In the genomic region with DNA sequence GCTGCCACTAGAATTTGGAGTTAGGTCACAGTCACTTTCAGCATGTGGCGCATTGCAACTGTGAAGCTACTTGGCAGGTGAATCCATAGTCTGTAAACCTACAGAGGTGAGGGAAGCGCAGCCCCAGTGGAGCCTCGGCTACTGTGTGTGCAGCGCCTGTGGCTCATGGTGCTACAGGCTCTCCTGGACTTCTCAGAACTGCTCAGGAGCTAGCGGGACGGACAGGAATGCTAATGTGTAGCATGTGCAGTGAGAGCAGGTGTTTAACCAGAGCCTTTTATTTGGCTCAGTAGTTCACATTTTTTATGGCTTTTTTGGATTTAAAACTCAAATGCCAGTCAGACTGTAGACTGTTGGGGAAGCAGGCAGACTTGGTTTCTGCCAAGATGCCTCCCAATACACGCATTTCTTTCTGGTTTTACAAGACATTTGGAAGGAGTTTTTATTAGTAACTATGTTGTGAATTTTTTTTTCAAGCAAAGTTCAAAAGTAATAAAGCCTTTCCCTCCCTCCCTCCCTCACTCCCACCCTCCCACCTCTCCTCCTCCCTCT, we compare ENCODE assay signal across 17 mouse cellular contexts. TPM values are rescaled to one million over a fixed set of nuclear protein-coding genes. Genes with fewer than 3 reads are reported as not detected.
A peak's percentile ranks its signal among the peaks of the same experiment; 100 is the strongest.
DNase-seq lines count a peak whose midpoint lies in the region; ATAC-seq and TF ChIP-seq lines count a peak whose summit lies in the region.
"Had no signal": no experiment of that assay in that cellular context is flagged by ENCODE, and none has a peak within 500 bp of the region (broad histone marks: within the 10 kb centered on the region; RNA-seq: fewer than 3 reads in every experiment).

No protein-coding gene starts in this region.

- peaks cover 20% of the 10 kb centered on the region for H3K36me3 ChIP-seq in heart, embryonic 12.5 days
- H3K36me3 ChIP-seq in kidney, embryonic 14.5 days (ENCODE audit: control insufficient read depth, insufficient read depth, low read length), result peaks cover 8% of the 10 kb centered on the region; the same call in 1 of the 2 replicates
- H3K36me3 ChIP-seq in kidney, postnatal 0 days (ENCODE audit: insufficient read depth, low read length), result 0 out of 2 replicates have a peak, but pooled peaks cover 2% of the 10 kb centered on the region
- H3K36me3 ChIP-seq in intestine, embryonic 15.5 days, result no peaks in the 10 kb centered on the region

- intact Hi-C loops in heart, postnatal 10 days (cut with DNase I), result no loop called here

- peak overlapping the region; percentile 36; the same call in 1 of the 2 replicates for H3K27ac ChIP-seq in heart, embryonic 12.5 days (ENCODE audit: poor library complexity, severe bottlenecking)
- 0 out of 2 replicates have a peak overlapping the region, but pooled peaks have one; percentile 9 for H3K27ac ChIP-seq in kidney, embryonic 14.5 days (ENCODE audit: low read depth, low read length)
- 0 out of 2 replicates have a peak overlapping the region, but pooled peaks have one; percentile 9 for H3K27ac ChIP-seq in kidney, postnatal 0 days
- no peak overlapping the region for H3K27ac ChIP-seq in intestine, embryonic 15.5 days

- WGBS in heart, embryonic 12.5 days, result 80% methylated on average over 7 of the region's 7 CpGs
- WGBS in kidney, embryonic 14.5 days, result 72% methylated on average over 7 of the region's 7 CpGs
- WGBS in kidney, postnatal 0 days, result 51% methylated on average over 7 of the region's 7 CpGs
- 81% methylated on average over 7 of the region's 7 CpGs for WGBS in intestine, embryonic 15.5 days

- no peaks in the 10 kb centered on the region for H3K27me3 ChIP-seq in heart, embryonic 12.5 days (replicated peaks)
- no peaks in the 10 kb centered on the region for H3K27me3 ChIP-seq in kidney, embryonic 14.5 days (ENCODE audit: control insufficient read depth, insufficient read depth, low read length)
- no peaks in the 10 kb centered on the region for H3K27me3 ChIP-seq in kidney, postnatal 0 days (ENCODE audit: insufficient read depth, low read length)
- no peaks in the 10 kb centered on the region for H3K27me3 ChIP-seq in intestine, embryonic 15.5 days (replicated peaks)

- no peak overlapping the region for H3K4me2 ChIP-seq in heart, embryonic 12.5 days
- no peak overlapping the region for H3K4me2 ChIP-seq in kidney, embryonic 14.5 days (replicated peaks; ENCODE audit: low read depth, low read length)
- no peak overlapping the region for H3K4me2 ChIP-seq in kidney, postnatal 0 days (ENCODE audit: low read length)
- no peak overlapping the region for H3K4me2 ChIP-seq in intestine, embryonic 15.5 days (replicated peaks)
- H3K4me2 ChIP-seq: midbrain, embryonic 11.5 days had no signal

- no peak for TF ChIP-seq CTCF in kidney, postnatal 0 days (IDR thresholded peaks at IDR 0.05; ENCODE audit: low read depth)

- no peaks in the 10 kb centered on the region for H3K9me3 ChIP-seq in heart, embryonic 12.5 days (replicated peaks)
- H3K9me3 ChIP-seq in kidney, embryonic 14.5 days (ENCODE audit: control insufficient read depth, low read length), result no peaks in the 10 kb centered on the region
- H3K9me3 ChIP-seq in kidney, postnatal 0 days (replicated peaks; ENCODE audit: low read length), result no peaks in the 10 kb centered on the region
- H3K9me3 ChIP-seq in intestine, embryonic 15.5 days, result no peaks in the 10 kb centered on the region

- no peak overlapping the region for H3K4me3 ChIP-seq in heart, embryonic 12.5 days
- H3K4me3 ChIP-seq in kidney, embryonic 14.5 days (ENCODE audit: low read length), result no peak overlapping the region
- H3K4me3 ChIP-seq in kidney, postnatal 0 days (replicated peaks; ENCODE audit: low read depth, low read length), result no peak overlapping the region
- no peak overlapping the region for H3K4me3 ChIP-seq in intestine, embryonic 15.5 days (replicated peaks)

- DNase-seq in heart, postnatal 10 days, result no peak
- DNase-seq in kidney, postnatal 10 days, result no peak
- peak; percentile 47 for DNase-seq in brain, adult 2 months (ENCODE audit: low read depth, low spot score)
- DNase-seq in kidney, postnatal 0 days (ENCODE audit: low spot score), result no peak
- no peak for DNase-seq in spleen, adult 12 weeks (ENCODE audit: low spot score)
- DNase-seq: adrenal gland, adult 8-10 months; B cell, adult 2 months; cerebellum, adult 9-11 months; gastrocnemius, postnatal 10 days; lung, postnatal 10 days; right cerebral cortex, postnatal 25 days had no signal

- H3K4me1 ChIP-seq in heart, embryonic 12.5 days (replicated peaks), result peaks cover 42% of the 10 kb centered on the region
- no peaks in the 10 kb centered on the region for H3K4me1 ChIP-seq in kidney, embryonic 14.5 days (ENCODE audit: control insufficient read depth, insufficient read depth, low read length)
- peaks cover 5% of the 10 kb centered on the region for H3K4me1 ChIP-seq in kidney, postnatal 0 days (replicated peaks; ENCODE audit: insufficient read depth, low read length)
- peaks cover 1% of the 10 kb centered on the region for H3K4me1 ChIP-seq in intestine, embryonic 15.5 days (replicated peaks)

- no peak overlapping the region for H3K9ac ChIP-seq in heart, embryonic 12.5 days
- H3K9ac ChIP-seq in kidney, embryonic 14.5 days (ENCODE audit: low read depth, low read length), result no peak overlapping the region
- H3K9ac ChIP-seq in kidney, postnatal 0 days (ENCODE audit: low read depth, low read length), result 0 out of 2 replicates have a peak overlapping the region, but pooled peaks have one; percentile 3
- no peak overlapping the region for H3K9ac ChIP-seq in intestine, embryonic 15.5 days

- no peak for ATAC-seq in heart, embryonic 12.5 days (ENCODE audit: insufficient number of reproducible peaks, low FRiP score)
- no peak for ATAC-seq in kidney, embryonic 14.5 days (ENCODE audit: low FRiP score, low TSS enrichment)
- 0 out of 2 replicates have a peak, but pooled peaks have one; percentile 44 for ATAC-seq in kidney, postnatal 0 days (replicated peaks; ENCODE audit: low FRiP score, low read depth)
- ATAC-seq in intestine, embryonic 15.5 days, result no peak

RNA-seq across cellular contexts. Expression of gene Hgfac, which starts 37.6 kb away (rescaled TPM):
- polyA plus RNA-seq in heart, embryonic 12.5 days (2016; fragmentation: Nextera tagmentation; extraction: Ambion mirVana), result 0.42 and 1.5 TPM in 2 replicates
- total RNA-seq in heart, postnatal 10 days (2021), result 1 to 10 TPM; 1.1 TPM
- 0.76 and 0.96 TPM in 2 replicates for polyA plus RNA-seq in kidney, embryonic 14.5 days (2014; fragmentation: Nextera tagmentation; extraction: Ambion mirVana)
- 4.1 and 5.2 TPM in 2 replicates for polyA plus RNA-seq in kidney, postnatal 0 days (2015; fragmentation: Nextera tagmentation; extraction: Ambion mirVana)
- 4.9 and 11.8 TPM in 2 replicates for polyA plus RNA-seq in intestine, embryonic 15.5 days (2015; fragmentation: Nextera tagmentation; extraction: Ambion mirVana)

RNA-seq across cellular contexts. Expression of gene Dok7, which starts 52.9 kb away (rescaled TPM):
- polyA plus RNA-seq in heart, embryonic 12.5 days (2016; fragmentation: Nextera tagmentation; extraction: Ambion mirVana), result 7.0 and 7.6 TPM in 2 replicates
- 10 to 100 TPM; 32.3 to 52.6 TPM for total RNA-seq in heart, postnatal 10 days (2021)
- polyA plus RNA-seq in kidney, embryonic 14.5 days (2014; fragmentation: Nextera tagmentation; extraction: Ambion mirVana), result 0.35 and 0.37 TPM in 2 replicates
- 0.89 and 1.3 TPM in 2 replicates for polyA plus RNA-seq in kidney, postnatal 0 days (2015; fragmentation: Nextera tagmentation; extraction: Ambion mirVana)
- 1.3 TPM in 2 replicates for polyA plus RNA-seq in intestine, embryonic 15.5 days (2015; fragmentation: Nextera tagmentation; extraction: Ambion mirVana)
- total RNA-seq: hematopoietic stem cell, adult 5-6 weeks; liver, adult 2 months had no signal
- polyA plus RNA-seq: liver, adult 2 months had no signal

RNA-seq across cellular contexts. Expression of gene Rgs12, which starts 54.4 kb away (rescaled TPM):
- polyA plus RNA-seq in heart, embryonic 12.5 days (2016; fragmentation: Nextera tagmentation; extraction: Ambion mirVana), result 34.2 and 35.6 TPM in 2 replicates
- 10 to 100 TPM; 32.5 to 36.5 TPM for total RNA-seq in heart, postnatal 10 days (2021)
- polyA plus RNA-seq in kidney, embryonic 14.5 days (2014; fragmentation: Nextera tagmentation; extraction: Ambion mirVana), result 20.8 and 29.3 TPM in 2 replicates
- polyA plus RNA-seq in kidney, postnatal 0 days (2015; fragmentation: Nextera tagmentation; extraction: Ambion mirVana), result 17.5 and 19.2 TPM in 2 replicates
- 16.6 and 17.3 TPM in 2 replicates for polyA plus RNA-seq in intestine, embryonic 15.5 days (2015; fragmentation: Nextera tagmentation; extraction: Ambion mirVana)
